Mouse (Mus musculus): ENCODE data around the gene Sgip1. TPM values are rescaled to one million over a fixed set of nuclear protein-coding genes. Genes with fewer than 3 reads are reported as not detected.

The Sgip1 gene
- polyA plus RNA-seq, 1 experiment from 2014 or later, result 10.9 TPM

- ATAC-seq (replicated peaks; ENCODE audit: insufficient number of reproducible peaks, low FRiP score, low TSS enrichment, low read depth), result no peak
- 62% methylated on average over 7 of the region's 7 CpGs for WGBS
- no peaks in the 10 kb centered on the region for H3K4me1 ChIP-seq (ENCODE audit: control insufficient read depth, insufficient read depth, low read length)
- H3K4me3 ChIP-seq (ENCODE audit: low read depth, low read length), result no peak overlapping the region
- H3K4me2 ChIP-seq (ENCODE audit: low read depth, low read length), result no peak overlapping the region
- H3K9ac ChIP-seq (replicated peaks; ENCODE audit: low read length), result no peak overlapping the region
- H3K36me3 ChIP-seq (replicated peaks; ENCODE audit: control insufficient read depth, insufficient read depth, low read depth, low read length), result no peaks in the 10 kb centered on the region
- H3K9me3 ChIP-seq (replicated peaks; ENCODE audit: control insufficient read depth, low read length), result no peaks in the 10 kb centered on the region
- DNase-seq (ENCODE audit: low spot score), result peak; percentile 27
- no peaks in the 10 kb centered on the region for H3K27me3 ChIP-seq (ENCODE audit: control insufficient read depth, insufficient read depth, low read length)
- no peak overlapping the region for H3K27ac ChIP-seq (replicated peaks; ENCODE audit: low read depth, low read length)
These were observed 42.1 kb downstream of the Sgip1 start for GRCm38 (mm10) chr4:102783063-102783748.

DNA sequence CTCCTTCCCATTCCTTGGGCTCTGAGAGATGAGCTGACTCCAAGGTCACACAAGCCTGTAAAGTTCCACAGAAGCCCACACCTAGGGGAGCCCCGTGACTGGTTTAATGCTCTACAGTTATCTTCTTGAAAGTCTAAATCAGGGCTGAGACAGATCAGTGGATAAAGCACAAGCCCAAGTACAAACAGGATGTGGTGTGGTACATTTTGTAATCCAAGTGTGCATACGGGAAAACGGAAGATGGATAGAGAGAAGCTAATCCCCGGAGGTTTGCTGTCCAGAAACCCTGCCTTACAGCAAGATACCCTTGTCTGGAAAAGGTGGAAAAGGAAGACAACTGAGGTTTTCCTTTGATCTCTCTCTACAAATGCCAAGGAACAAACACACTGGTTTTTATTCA lies 44.1 kb downstream of the Sgip1 start:
- Histone ChIP-seq H3K4me1 (ENCODE audit: control insufficient read depth, insufficient read depth, low read length) (no peaks in the 10 kb centered on the region), H3K27me3 (ENCODE audit: control insufficient read depth, insufficient read depth, low read length) (no peaks in the 10 kb centered on the region), H3K27ac (replicated peaks; ENCODE audit: low read depth, low read length) (no peak overlapping the region), H3K36me3 (replicated peaks; ENCODE audit: control insufficient read depth, insufficient read depth, low read depth, low read length) (no peaks in the 10 kb centered on the region), H3K9me3 (replicated peaks; ENCODE audit: control insufficient read depth, low read length) (no peaks in the 10 kb centered on the region), H3K4me2 (ENCODE audit: low read depth, low read length) (no peak overlapping the region), H3K4me3 (ENCODE audit: low read depth, low read length) (no peak overlapping the region), H3K9ac (replicated peaks; ENCODE audit: low read length) (no peak overlapping the region)
- 81% methylated on average over 4 of the region's 4 CpGs for WGBS
- DNase-seq (ENCODE audit: low spot score) (no peak), ATAC-seq (replicated peaks; ENCODE audit: insufficient number of reproducible peaks, low FRiP score, low TSS enrichment, low read depth) (no peak)

DNA sequence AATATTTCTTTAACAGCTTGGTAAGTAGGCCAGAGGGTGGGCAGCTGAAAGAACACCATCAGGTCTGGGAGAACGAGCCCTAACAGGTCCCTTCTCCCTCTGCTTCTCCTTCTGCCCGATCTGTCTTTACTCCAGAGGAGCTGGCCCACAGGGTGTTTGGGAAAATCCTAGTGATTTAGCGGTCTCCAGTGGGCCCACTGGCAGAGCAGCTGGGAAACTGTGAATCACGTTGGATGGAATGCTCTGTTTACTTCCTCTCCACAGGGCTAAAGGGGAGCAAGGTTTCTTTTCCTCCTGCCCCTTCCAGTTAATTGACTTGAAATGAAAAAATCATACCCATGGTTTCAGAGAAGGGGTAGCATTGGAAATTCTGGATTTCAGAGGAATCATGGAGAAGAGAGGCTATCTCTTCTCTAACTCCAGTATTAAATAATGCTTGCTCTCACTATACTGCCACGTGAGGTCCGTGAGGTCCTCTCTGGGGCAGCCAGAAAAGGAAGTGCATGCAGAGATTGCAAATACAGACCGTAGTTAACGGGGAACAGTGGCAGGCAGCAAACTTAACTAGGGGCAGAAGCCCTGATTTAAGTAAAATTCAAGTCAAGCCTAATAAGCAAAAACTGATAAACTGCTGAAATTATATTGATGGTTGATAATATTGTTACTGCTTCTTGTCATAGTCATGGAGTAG lies 51.1 kb downstream of the Sgip1 start:
- ATAC-seq (replicated peaks; ENCODE audit: insufficient number of reproducible peaks, low FRiP score, low TSS enrichment, low read depth) (no peak), DNase-seq (ENCODE audit: low spot score) (no peak)
- no peaks in the 10 kb centered on the region for H3K9me3 ChIP-seq (replicated peaks; ENCODE audit: control insufficient read depth, low read length)
- no peaks in the 10 kb centered on the region for H3K4me1 ChIP-seq (ENCODE audit: control insufficient read depth, insufficient read depth, low read length)
- H3K4me2 ChIP-seq (ENCODE audit: low read depth, low read length), result no peak overlapping the region
- no peak overlapping the region for H3K27ac ChIP-seq (replicated peaks; ENCODE audit: low read depth, low read length)
- no peaks in the 10 kb centered on the region for H3K36me3 ChIP-seq (replicated peaks; ENCODE audit: control insufficient read depth, insufficient read depth, low read depth, low read length)
- no peak overlapping the region for H3K9ac ChIP-seq (replicated peaks; ENCODE audit: low read length)
- no peak overlapping the region for H3K4me3 ChIP-seq (ENCODE audit: low read depth, low read length)
- no peaks in the 10 kb centered on the region for H3K27me3 ChIP-seq (ENCODE audit: control insufficient read depth, insufficient read depth, low read length)
- 62% methylated on average over 8 of the region's 8 CpGs for WGBS

GRCm38 (mm10) chr4:102801471-102801870 lies 60.4 kb downstream of the Sgip1 start:
- Histone ChIP-seq H3K9me3 (replicated peaks; ENCODE audit: control insufficient read depth, low read length) (no peaks in the 10 kb centered on the region), H3K9ac (replicated peaks; ENCODE audit: low read length) (no peak overlapping the region), H3K36me3 (replicated peaks; ENCODE audit: control insufficient read depth, insufficient read depth, low read depth, low read length) (no peaks in the 10 kb centered on the region), H3K4me2 (ENCODE audit: low read depth, low read length) (no peak overlapping the region), H3K27me3 (ENCODE audit: control insufficient read depth, insufficient read depth, low read length) (no peaks in the 10 kb centered on the region), H3K4me3 (ENCODE audit: low read depth, low read length) (no peak overlapping the region), H3K4me1 (ENCODE audit: control insufficient read depth, insufficient read depth, low read length) (no peaks in the 10 kb centered on the region), H3K27ac (replicated peaks; ENCODE audit: low read depth, low read length) (no peak overlapping the region; the same call in 1 of the 2 replicates)
- WGBS, result 82% methylated on average over 1 of the region's 1 CpGs
- ATAC-seq (replicated peaks; ENCODE audit: insufficient number of reproducible peaks, low FRiP score, low TSS enrichment, low read depth), result no peak
- no peak for DNase-seq (ENCODE audit: low spot score)

DNA sequence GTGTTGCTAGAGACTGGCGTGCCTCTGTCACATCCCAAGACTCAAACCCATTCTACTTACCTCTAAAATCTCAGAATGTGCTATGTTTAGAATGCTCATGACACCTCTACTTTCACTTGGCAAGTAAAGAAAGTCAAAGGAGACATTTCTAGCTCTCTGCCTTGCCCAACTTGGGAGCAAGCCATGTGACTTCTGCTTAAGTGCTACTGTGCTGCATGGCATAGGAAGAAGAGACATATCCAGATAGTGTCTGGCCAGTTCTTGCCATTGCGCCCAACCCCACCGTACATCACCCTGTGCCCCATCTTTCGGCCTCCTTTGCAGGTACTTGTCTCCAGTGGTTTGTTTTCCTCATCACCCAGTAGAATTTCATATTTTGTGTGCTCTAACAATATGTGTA lies 60.8 kb downstream of the Sgip1 start:
- H3K36me3 ChIP-seq (replicated peaks; ENCODE audit: control insufficient read depth, insufficient read depth, low read depth, low read length), result no peaks in the 10 kb centered on the region
- no peaks in the 10 kb centered on the region for H3K4me1 ChIP-seq (ENCODE audit: control insufficient read depth, insufficient read depth, low read length)
- no peak overlapping the region for H3K4me2 ChIP-seq (ENCODE audit: low read depth, low read length)
- WGBS, result 91% methylated on average over 4 of the region's 4 CpGs
- DNase-seq (ENCODE audit: low spot score) (no peak), ATAC-seq (replicated peaks; ENCODE audit: insufficient number of reproducible peaks, low FRiP score, low TSS enrichment, low read depth) (no peak)
- H3K9ac ChIP-seq (replicated peaks; ENCODE audit: low read length), result no peak overlapping the region
- H3K27me3 ChIP-seq (ENCODE audit: control insufficient read depth, insufficient read depth, low read length), result no peaks in the 10 kb centered on the region
- no peak overlapping the region for H3K27ac ChIP-seq (replicated peaks; ENCODE audit: low read depth, low read length)
- no peak overlapping the region for H3K4me3 ChIP-seq (ENCODE audit: low read depth, low read length)
- H3K9me3 ChIP-seq (replicated peaks; ENCODE audit: control insufficient read depth, low read length), result no peaks in the 10 kb centered on the region

DNA sequence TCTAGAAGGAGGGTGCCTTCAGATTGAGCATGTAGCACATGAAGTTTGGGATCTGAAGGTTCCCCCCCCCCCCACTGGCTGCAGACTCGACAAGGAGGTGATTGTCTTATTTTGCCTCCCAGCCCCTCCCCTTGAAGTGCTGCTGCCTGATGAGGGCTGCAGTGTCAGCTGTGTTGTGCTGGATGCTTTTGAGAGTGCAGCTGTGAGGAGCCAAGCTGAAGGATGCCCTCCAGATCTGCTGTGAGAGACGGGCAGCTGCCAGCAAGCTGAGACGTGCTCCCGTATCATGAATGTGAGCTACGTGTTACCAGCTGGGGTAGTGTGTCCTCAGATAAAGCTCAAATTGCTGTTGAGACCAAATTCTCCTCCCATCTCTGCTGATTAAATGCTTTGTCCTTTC lies 63.5 kb downstream of the Sgip1 start:
- ATAC-seq (replicated peaks; ENCODE audit: insufficient number of reproducible peaks, low FRiP score, low TSS enrichment, low read depth), result no peak; the same call in 1 of the 2 replicates
- WGBS, result 37% methylated on average over 5 of the region's 5 CpGs

DNA sequence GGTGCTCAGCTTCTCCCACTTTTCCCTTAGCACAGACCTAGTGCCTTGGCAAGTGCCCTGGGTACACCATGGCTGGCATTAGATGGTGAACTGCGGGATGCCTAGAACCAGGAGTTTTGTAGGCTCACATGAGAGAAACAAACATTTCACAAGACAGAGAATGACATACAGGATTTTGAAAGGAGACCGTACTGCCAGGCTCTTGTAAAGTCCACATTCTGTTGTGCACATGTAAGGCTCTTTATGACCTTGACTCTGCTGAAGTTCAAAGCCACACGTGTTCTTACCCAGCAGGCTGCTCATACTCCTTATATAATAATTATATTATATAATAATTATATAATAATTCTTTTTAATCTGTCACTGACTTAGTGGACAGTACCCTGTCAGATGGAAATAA lies 65.9 kb downstream of the Sgip1 start:
- WGBS, result 84% methylated on average over 3 of the region's 3 CpGs
- ATAC-seq (replicated peaks; ENCODE audit: insufficient number of reproducible peaks, low FRiP score, low TSS enrichment, low read depth) (no peak), DNase-seq (ENCODE audit: low spot score) (no peak)
- no peaks in the 10 kb centered on the region for H3K27me3 ChIP-seq (ENCODE audit: control insufficient read depth, insufficient read depth, low read length)
- H3K27ac ChIP-seq (replicated peaks; ENCODE audit: low read depth, low read length), result no peak overlapping the region
- no peak overlapping the region for H3K9ac ChIP-seq (replicated peaks; ENCODE audit: low read length)
- no peak overlapping the region for H3K4me3 ChIP-seq (ENCODE audit: low read depth, low read length)
- H3K36me3 ChIP-seq (replicated peaks; ENCODE audit: control insufficient read depth, insufficient read depth, low read depth, low read length), result no peaks in the 10 kb centered on the region
- no peaks in the 10 kb centered on the region for H3K9me3 ChIP-seq (replicated peaks; ENCODE audit: control insufficient read depth, low read length)
- H3K4me2 ChIP-seq (ENCODE audit: low read depth, low read length), result no peak overlapping the region
- no peaks in the 10 kb centered on the region for H3K4me1 ChIP-seq (ENCODE audit: control insufficient read depth, insufficient read depth, low read length)

More for the DNA sequence above, 63.5 kb downstream of the Sgip1 start:
- DNase-seq (ENCODE audit: low spot score), result no peak
- Histone ChIP-seq H3K4me3 (ENCODE audit: low read depth, low read length) (no peak overlapping the region), H3K9me3 (replicated peaks; ENCODE audit: control insufficient read depth, low read length) (no peaks in the 10 kb centered on the region), H3K4me1 (ENCODE audit: control insufficient read depth, insufficient read depth, low read length) (no peaks in the 10 kb centered on the region), H3K27ac (replicated peaks; ENCODE audit: low read depth, low read length) (no peak overlapping the region), H3K27me3 (ENCODE audit: control insufficient read depth, insufficient read depth, low read length) (no peaks in the 10 kb centered on the region), H3K9ac (replicated peaks; ENCODE audit: low read length) (no peak overlapping the region), H3K4me2 (ENCODE audit: low read depth, low read length) (no peak overlapping the region), H3K36me3 (replicated peaks; ENCODE audit: control insufficient read depth, insufficient read depth, low read depth, low read length) (no peaks in the 10 kb centered on the region)

DNA sequence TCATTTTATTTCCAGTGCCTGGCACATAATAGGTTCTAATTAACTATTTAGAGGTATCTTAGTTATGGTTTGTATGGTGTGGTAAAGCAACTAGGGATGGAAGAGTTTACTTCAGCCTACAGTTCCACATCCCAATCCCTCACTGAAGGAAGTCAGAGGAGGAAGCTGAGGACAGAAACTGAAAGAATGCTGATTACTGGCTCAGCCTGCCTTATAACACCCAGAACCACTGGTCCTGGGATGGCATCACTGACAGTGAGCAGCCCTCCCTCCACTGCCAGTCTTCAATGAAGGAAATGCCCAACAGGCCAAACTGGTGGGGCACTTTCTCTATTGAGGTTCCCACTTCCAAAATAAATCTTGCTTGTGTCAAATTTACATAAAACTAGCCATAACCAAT lies 67.2 kb downstream of the Sgip1 start:
- Histone ChIP-seq H3K4me2 (ENCODE audit: low read depth, low read length) (no peak overlapping the region), H3K27ac (replicated peaks; ENCODE audit: low read depth, low read length) (no peak overlapping the region), H3K27me3 (ENCODE audit: control insufficient read depth, insufficient read depth, low read length) (no peaks in the 10 kb centered on the region), H3K4me3 (ENCODE audit: low read depth, low read length) (no peak overlapping the region), H3K4me1 (ENCODE audit: control insufficient read depth, insufficient read depth, low read length) (no peaks in the 10 kb centered on the region), H3K9me3 (replicated peaks; ENCODE audit: control insufficient read depth, low read length) (no peaks in the 10 kb centered on the region), H3K36me3 (replicated peaks; ENCODE audit: control insufficient read depth, insufficient read depth, low read depth, low read length) (no peaks in the 10 kb centered on the region), H3K9ac (replicated peaks; ENCODE audit: low read length) (no peak overlapping the region)
- DNase-seq (ENCODE audit: low spot score) (no peak), ATAC-seq (replicated peaks; ENCODE audit: insufficient number of reproducible peaks, low FRiP score, low TSS enrichment, low read depth) (no peak)

Measured in embryonic facial prominence, embryonic 11.5 days (tissue).